Mouse (Mus musculus) naive thymus-derived CD4-positive, alpha-beta T cell, adult 2 months (primary cell): Measurements from ENCODE around the gene Itga10.
"Not testable (repeated sequence)": the region's sequence is repeated elsewhere in the genome, so short reads cannot be mapped to it uniquely, and the experiment has no call there.

ENCODE experiments used
- DNase-seq: peaks from one replicate; pipeline ENCODE4 v3.0.0-alpha.2; 2011; ENCODE audit warnings: low read depth

Itga10 gene

DNA sequence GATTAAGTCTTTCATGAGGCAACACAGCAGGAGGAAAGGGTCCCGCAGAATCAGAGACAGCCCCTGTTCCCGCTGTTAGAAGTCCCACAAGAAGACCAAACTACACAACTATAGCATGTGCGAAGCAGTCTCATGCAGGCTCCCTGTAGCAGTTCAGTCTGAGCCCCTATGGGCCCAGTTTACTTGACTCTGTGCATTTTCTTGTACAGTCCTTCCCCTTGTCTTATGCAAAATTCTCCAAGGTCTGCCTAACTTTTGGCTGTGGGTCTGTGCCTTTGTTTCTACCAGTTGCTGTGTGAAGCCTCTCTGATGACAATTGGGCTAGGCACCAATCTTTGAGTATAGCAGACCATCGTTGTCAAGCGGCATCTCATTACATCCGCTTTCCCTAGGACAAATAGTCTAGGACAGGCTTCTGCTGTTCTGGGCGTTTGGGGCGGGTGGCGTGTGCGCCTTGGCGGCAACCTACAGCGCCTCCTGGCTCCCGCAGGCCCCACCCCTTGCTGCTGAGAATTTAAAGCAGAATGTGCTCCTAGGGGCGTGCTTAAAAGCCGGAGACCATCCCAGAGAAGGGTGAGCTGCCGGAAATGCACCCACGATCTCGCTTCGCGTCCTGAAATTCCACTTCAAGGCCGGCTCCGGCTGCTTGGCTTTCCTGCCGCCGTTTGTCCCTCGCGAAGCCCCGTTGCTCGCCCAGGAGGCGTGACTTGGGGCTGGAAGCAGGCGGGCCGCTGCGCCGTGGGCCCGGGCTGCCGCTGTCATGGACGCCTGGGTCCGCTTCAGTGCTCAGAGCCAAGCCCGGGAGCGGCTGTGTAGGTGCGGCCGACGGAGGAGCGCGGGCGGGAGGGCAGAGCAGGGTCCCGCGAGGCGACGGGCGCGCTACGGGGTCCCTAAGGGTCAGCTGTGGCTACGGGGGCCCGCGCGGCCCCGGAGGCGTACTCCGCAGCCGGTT is 10.2 kb upstream of the Itga10 start, which contains the start of the genes Pex11b and Gm42957:
TSS of gene Pex11b (plus strand) at position 449 of the 952 bp plus-strand sequence.
TSS of gene Gm42957 (plus strand) at position 547 of the 952 bp plus-strand sequence.
- peak; percentile 86 for DNase-seq

DNA sequence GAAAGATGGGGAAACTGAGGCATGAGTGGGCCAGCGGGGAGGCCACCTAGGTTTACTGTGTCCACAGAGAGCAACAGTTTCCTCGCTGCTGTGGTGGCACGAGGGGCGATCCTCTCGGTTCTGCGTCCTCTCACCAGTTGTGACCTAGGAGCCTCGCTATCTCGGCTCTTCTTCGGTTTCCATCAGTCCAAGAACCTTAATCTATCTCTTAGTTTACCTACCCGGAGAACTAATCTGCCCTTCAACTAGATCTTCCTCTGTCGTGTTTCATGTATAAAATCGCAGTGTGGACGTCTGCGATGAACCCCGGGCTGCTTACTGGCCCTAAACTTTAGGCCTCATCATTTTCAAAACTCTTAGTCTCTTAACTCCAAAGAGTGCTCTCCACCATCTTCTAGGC is 9.5 kb upstream of the Itga10 start:
- peak; percentile 33 for DNase-seq

DNA sequence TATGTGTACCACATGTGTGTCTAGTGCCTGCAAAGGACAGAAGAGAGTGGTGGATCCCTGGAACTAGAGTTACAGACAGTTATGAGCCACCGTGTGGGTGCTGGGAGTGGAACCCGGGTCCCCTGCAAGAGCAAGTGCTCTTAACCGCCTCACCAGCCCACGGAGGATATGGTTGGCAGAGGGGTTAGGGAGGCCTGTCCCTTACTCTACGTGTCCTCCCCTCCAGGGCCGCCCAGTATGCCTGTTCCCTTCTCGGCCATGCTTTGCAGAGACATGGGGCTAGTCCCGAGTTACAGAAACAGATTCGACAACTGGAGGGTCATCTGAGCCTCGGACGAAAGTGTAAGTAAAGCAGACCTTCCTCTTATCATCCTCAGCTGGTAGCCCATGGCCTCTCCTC is 8.9 kb upstream of the Itga10 start:
- DNase-seq: no peak

DNA sequence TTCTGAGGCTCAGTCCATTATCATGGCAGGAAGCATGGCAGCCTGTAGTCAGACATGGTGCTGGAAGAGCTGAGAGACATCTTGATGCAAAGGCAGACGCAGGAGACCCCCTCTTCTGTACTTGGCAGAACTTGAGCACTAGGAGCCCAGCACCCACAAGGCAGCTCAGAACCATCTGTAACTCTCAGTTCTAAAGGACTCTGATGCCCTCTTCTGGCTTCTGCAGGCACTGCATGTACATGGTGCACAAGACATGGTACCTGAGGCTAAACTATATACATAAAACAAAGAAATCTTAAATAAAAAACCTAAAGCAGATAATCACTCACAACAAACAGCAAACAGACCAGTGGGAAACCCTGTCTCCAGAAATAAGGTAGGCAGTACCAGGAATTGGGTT is 6.2 kb upstream of the Itga10 start:
- DNase-seq: peak; percentile 87

DNA sequence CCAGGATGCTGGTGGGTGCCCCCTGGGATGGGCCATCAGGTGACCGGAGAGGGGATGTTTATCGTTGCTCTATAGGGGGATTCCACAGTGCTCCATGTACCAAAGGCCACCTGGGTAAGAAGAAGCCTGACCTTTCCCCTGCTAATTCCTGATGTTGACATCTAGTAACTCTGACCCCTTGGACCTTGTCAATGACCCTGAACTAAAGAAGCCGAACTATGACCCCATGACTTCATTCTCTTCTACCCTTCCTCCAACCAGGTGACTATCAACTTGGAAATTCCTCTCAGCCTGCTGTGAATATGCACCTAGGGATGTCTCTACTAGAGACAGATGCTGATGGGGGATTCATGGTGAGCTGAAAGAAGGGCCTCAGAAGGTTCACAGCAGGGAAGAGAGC is 2.0 kb downstream of the Itga10 start:
- no peak for DNase-seq

DNA sequence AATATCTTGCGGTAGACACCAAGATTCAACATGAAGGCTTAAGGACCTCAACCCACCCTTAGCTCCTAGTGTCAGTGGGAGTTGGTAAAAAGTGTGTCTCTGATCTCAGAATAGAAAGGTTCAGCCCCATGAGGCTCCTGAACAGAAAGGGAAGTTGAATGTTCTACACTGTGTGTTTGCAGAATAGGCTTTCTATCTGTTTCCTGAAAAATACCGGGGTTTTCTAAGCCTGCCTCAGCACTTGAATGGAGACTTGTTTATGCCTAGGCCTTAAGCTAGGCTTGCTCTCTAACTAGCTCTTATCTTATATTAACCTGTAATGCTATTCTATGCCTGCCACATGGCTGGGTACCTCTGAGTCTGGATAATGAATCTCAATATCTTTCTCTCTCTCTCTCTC is 15.5 kb downstream of the Itga10 start:
- DNase-seq: no peak

DNA sequence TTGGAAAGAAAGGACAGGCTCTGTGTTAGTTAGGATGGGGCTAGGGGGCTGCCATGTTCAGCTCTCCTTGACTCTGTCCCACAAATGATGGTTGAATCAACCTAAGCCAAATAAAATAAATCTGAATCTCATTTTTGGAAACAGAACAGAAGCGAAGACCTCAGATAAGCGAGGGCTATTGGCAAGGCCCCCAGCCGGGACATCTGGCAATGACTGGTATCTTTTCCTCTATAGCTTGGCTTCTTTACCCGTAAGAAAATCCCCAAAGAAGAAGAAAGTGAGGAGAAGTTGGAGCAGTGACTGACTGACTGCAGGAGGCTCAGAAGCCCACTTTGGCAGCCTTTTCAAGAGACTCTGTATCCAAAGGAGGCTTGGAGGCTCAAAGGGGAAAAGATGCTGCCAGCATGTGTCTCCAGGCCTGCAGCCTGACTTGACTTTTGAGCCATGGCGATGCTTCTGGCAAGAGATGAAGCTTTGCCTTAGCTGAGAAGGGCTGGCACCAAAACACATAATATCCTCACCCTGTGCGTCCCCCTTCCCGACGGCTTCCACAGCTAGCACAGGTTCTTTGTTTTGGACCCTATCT is 17.4 kb downstream of the Itga10 start:
- no peak for DNase-seq

DNA sequence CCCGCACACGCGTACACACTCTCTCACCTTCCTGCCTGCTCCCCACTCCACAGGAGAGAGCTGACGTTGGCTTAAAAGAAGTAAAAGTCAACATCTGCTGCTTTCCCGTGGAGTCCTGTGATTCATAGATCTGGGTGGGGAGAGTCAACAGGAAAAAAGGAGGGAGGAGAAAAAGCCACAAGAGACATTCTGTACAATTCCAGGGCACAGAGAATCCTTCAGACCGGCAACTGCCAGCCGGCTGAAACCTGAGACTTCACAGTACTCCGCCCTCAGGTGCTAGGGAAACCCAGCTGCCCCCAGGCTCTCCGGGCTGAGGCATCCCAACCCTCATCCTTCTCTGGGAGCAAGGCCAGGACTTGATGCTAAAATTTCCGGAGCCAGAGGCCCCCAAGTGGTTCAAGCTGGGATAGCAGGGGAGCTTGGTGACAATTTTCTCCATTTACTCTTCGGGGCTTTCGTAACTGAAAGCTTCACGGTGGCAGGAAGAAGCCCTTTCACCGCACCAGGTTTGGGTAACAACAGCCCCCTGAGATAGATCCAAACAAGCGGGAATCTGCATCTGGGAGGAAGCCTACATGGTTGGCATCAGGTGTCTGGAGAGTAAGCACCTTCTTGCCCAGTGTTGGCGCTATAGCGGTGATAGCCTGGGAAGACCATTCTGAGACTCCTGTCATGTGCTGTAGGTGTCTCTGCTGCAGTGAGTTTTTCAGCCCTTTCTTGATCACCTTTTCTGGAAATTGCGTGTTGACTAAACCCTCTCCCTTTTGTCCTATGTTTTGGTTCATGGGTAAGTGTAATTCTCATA is 18.3 kb downstream of the Itga10 start:
- DNase-seq: peak; percentile 81

DNA sequence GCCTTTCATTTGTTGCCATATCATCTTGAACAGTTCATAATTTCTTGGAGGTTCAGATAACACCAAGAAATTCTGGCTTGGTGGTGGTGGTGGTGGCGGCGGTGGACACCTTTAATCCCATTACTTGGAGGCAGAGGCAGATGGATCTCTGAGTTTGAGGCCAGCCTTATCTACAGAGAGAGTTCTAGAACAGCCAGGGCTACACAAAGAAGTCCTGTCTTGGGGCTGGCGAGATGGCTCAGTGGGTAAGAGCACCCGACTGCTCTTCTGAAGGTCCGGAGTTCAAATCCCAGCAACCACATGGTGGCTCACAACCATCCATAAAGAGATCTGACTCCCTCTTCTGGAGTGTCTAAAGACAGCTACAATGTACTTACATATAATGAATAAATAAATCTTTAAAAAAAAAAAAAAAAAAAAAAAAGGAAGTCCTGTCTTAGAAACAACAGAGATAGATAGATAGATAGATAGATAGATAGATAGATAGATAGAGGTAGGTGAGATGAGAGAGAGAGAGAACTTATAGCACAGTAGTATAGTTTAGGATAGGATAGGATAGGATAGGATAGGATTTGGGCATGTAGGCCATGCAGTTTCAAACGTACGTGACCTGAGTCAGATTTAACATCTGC is 20.5 kb downstream of the Itga10 start:
- not testable (repeated sequence) for DNase-seq

DNA sequence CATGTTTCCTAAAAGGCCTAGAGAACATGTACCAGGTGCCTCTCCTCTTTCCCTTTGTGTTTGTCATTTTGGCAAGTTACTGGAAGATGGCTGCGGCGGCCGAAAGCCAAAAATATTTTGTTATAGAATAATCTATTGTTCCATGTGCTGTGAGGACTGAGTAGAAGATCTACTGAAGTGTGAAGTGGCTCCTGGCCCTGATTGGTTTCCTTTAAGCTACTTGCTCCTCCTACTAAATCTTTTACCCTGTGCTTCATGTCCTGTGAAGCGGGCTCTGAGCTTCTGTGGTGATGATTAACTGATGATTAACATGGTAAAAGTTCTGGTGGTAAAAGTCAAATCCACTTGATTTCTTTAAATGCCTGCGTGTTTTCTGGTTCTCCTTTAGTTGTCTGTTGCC is 21.5 kb downstream of the Itga10 start:
- DNase-seq: no peak

DNA sequence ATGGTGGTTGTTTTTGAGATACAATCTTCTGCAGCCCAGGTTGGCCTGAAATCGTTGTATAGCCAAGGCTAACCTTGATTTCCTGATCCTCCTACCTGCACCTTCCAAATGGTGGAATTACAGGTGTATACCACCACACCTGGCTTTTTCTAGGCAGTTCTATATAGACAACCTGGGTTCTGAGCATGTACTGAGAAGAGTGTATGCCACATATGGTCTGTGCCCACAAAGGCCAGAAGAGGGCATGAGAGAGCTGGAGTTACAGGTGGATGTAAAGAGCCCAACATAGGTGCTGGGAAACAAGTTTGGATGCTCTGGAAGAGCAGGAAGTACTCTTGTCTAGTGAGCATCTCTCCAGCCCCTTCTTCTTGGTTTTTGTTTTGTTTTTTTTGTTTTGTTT is 21.9 kb downstream of the Itga10 start:
- peak; percentile 55 for DNase-seq

DNA sequence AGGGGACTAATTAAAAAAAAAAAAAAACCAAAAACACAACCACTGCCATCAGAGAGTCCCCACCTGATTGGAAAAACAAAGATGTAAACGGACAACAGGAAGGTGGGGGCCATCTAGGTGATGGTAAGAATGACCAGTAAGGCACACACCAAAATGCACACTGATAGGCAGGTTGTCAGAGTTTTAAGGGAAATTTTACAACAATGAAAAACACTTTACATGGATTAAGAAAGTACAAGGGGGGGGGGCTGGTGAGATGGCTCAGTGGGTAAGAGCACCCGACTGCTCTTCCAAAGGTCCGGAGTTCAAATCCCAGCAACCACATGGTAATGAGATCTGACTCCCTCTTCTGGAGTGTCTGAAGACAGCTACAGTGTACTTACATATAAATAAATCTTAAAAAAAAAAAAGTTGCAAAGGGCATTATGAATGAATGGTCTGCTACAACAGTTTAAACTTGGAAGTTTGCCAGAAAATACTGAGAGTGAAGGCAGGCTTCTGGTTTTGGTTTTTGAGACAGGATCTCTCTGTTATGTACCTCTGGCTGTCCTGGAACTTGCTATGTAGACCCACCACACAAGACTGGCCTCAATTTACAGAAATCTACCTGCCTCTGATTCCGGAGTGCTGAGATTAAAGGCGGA is 23.2 kb downstream of the Itga10 start:
- peak; percentile 26 for DNase-seq

DNA sequence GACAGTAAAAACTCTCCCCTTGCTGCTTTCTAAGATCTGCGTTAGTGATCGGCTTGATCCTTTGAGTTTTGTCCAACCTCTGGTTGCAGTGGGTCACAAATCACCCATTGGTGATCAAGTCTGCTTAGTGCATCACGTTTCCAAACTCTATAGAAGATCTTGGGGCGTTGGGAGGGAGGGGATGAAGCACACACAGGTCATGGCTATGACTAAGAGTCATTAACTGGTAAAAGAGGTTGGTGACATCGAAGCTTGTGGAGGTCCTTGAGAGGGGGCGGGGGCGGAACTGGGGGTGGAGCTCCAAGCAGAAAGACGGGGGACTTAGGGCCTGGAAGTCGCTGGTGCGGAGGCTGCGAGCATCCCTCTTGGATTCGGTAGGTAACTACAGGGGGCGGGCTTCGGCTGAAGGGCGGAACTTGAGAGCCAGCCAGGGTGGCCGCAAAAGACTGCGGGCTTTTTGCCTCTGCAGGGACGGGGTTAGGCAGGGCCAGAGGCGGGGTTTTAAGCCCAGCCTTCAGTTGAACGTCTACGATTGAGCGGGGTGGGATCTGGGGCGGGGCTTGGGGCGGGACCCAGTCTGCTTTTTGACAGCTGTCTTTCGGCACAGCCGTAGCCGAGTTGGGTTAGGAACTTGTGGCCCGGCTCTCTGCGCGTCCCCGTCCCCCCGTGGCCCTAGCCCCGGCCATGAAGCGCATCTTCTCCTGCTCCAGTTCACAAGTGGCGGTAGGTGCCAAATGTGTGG is 24.5 kb downstream of the Itga10 start, which contains the start of gene Ankrd35:
TSS of gene Ankrd35 (plus strand) at position 405 of the 742 bp plus-strand sequence.
- DNase-seq: peak; percentile 92

DNA sequence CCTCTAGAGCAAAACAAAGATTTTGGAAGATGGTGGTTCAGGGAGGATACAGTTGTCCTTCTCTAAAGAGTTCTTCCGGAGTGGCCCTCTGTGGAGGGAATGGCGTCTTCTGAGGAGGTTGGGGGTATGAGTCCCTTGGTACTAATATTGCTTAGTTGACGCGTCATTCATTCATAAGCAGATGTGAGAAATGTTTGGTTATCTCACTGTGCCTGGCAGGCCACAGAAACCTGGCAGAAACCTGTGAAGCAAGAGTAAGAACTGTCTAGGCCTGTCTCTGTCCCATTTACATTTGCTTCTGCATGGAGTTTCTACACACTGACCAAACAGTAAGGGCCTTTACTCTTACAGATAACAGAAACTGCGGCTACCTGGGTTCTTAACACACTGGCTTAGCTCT is 26.1 kb downstream of the Itga10 start:
- no peak for DNase-seq

DNA sequence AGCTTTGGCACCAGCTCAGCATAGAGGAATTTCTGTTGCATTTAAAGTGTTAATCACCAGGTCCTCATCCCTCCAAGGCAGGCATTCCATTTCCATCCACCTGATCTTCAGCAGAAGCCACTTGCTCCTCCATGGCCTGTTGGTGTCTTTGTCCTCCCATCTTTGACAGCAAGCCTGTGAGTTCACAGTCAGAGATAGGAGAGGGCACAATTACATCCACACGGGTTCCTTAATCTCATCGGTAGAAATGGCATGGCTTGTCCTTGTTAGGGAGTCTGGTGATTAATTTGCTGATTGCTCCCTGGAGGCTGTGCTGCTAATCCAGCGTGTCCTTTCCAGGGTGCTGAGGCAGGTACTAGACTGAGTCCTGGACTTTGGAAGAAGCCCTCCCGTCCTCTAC is 28.1 kb downstream of the Itga10 start:
- no peak for DNase-seq

DNA sequence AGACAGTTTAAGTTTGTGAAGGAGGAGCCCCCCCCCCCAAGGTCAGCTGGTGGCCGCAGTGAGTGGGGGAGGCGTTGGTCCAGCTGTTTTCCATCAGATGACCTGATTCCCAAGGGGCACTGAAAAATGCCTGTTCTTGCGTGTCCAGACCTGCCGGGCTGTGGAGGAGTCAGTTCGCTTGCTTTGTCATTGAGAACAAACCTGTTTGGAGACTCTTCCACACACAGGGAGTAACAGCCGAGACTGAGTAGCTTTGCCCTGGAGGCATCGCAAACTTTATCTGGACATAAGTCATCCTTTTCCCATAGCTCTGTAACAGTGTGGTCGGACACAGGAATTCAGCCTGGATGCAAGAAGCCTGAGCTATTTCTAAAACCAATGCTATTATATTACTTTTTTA is 29.1 kb downstream of the Itga10 start:
- DNase-seq: no peak

DNA sequence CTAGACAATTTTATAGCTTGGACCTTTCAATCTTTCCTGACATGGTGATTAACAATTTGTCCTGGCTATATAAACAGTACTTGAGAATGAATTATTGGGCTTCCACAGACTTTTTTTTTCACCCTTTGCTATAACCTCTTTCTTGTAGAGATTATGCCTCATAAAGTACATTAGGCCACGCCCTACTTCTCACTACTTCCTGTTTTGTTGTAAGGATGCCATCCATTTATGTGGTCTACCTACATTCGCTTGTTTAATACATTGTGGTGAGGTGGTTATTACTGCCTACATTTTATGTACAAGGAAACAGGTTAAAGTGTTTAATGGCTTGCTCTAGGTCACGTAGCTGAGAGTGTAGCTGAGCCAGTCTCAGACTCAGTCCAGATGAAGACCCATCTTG is 29.8 kb downstream of the Itga10 start:
- peak; percentile 62 for DNase-seq

DNA sequence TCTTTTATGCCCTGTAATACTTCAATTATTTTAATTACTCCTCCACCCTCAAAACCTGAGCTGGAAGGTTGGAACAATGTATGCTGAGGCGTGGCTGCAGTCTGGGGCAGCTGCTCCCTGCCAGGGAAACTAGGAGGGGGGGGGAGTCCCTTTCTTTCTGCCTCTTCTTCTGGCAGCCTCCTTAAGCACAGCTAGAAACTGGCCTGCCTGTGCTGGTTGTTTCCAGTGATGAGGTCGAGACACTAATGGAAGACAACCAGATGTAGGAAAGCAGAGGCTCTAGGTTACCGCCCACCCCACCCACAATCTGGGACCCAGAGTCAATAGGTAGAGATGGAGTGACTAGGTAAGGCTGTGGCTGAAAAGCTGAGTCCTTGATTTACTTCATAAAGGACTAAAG is 30.3 kb downstream of the Itga10 start:
- no peak for DNase-seq

DNA sequence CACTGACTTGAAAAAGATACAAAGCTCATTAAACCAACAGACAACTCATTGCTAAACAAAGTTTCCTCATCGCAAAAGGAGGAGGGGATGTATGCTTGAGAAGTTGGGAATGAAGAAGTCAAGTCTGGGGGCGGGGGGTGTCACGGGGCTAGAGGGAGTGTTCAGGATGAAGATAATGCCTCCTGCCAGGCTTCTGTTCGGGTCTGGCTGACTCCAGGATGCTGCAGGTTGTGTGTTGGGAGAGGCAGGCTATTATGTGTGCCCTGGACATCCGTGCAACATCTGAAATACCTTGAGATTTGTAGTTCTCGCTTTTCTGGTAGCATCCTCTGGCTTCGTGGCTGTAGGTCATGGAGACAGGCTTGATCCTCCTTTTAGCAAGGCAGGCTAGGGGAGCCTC is 33.1 kb downstream of the Itga10 start:
- DNase-seq: no peak

DNA sequence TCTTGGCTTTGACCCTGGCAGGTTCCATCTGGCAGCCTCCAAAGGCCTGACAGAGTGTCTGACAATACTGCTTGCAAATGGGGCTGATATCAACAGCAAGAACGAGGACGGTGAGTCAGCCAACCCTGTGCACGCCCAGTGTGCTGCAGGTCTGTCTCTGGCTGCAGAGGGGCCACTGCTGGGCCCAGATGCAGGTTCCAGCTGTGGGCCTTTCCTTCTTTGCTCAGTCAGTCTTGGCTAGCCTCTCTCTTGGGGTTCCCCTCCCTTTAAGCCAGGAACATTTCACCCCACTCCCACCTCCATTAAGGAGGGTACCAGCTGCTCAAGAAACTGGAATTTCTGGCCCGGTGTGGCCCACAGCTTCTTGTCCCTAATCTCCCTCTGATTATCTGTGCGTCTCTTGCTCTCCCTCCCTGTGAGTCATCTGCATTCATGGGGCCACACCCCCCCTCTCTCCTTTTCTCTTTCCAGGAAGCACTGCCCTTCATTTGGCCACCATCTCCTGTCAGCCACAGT is 33.8 kb downstream of the Itga10 start:
- DNase-seq: no peak
